Mouse (Mus musculus): ENCODE results near the gene Rab3gap2. TPM values are rescaled to one million over a fixed set of nuclear protein-coding genes. Genes with fewer than 3 reads are reported as not detected.
"Not testable (repeated sequence)": the region's sequence is repeated elsewhere in the genome, so short reads cannot be mapped to it uniquely, and the experiment has no call there.

Rab3gap2 gene
- total RNA-seq, 1 experiment from 2014 or later, result 50.2 TPM

DNA sequence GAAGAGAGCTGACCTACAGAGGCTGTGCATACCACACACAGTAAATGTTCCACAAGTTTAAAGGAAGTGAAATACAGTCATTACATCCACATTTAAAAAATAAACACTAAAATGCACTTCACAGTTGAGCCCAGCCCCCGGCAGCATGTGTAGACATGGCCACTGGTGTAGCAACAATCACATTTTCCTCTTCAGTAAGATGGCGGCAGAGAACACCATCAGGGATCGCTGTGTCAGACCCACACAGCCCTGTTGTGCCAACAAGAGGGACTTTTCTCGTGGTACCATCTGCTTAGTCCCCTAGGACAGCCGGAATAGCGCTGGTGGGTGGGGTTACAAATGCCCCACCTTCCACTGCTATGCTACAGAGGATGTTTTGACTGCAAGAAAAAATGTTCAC is 98.9 kb downstream of the Rab3gap2 start:
- ATAC-seq (replicated peaks in 1 of 2; ENCODE audit: insufficient read depth in 1 of 2, low FRiP score in 2 of 2, low TSS enrichment in 1 of 2, low read depth in 1 of 2, poor library complexity in 2 of 2, severe bottlenecking in 2 of 2), result no peak

DNA sequence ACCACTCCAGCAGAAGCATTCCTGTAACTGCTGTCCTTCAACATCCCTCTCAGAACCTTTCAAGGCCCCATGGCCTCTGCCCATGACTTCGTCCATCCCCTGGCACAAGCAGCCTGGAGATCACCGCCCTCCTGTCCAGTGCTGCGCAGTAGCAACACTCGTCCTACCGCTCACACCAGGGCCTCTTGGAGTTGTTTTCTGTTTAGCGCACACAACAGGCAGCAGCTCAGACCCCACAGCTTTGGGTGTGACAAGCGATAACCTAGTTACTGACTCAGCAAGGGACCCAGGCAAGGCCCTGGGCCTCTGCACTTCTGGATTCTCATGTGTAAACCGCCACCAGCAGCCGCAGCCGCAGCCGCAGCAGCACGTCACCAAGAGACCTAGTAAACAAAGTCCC is 102.9 kb downstream of the Rab3gap2 start:
- no peak for ATAC-seq (replicated peaks in 1 of 2; ENCODE audit: insufficient read depth in 1 of 2, low FRiP score in 2 of 2, low TSS enrichment in 1 of 2, low read depth in 1 of 2, poor library complexity in 2 of 2, severe bottlenecking in 2 of 2)

DNA sequence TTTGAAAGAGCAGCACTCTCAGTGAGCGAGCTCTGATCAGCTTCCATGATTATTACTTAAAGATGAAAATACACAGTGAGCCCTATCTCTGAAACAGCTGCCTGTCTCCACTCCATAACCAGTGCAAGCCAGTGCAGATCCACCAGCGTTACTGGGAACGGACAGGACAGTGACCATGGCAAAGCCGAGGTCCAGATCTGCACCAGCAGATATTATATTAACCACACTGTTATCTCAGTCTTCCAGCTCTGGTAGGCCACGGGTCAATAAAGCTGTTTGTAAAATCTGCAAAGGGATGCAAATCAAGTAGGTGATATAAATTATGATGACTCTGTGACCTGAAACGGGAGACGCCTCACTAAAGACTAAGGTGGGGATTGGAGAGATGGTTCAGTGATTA is 103.7 kb downstream of the Rab3gap2 start:
- ATAC-seq (replicated peaks in 1 of 2; ENCODE audit: insufficient read depth in 1 of 2, low FRiP score in 2 of 2, low TSS enrichment in 1 of 2, low read depth in 1 of 2, poor library complexity in 2 of 2, severe bottlenecking in 2 of 2), result no peak

DNA sequence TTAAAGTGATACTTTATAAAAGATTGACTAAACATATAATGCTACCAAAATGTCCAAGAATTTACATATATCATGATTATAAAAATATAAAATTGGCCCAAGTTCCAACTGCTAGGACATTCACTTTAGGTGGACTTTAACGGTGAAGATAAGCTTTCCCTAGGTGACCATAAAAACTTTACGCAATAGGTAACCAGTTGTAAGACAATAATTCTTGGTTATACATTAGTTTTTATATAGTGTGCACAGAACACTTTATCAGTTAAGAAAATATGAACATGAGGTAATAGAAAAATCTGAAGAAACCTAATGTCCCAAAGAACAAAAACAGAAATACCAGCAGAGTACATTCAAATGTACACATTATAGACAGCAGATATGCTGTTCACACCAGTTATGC is 104.4 kb downstream of the Rab3gap2 start:
- ATAC-seq (replicated peaks in 1 of 2; ENCODE audit: insufficient read depth in 1 of 2, low FRiP score in 2 of 2, low TSS enrichment in 1 of 2, low read depth in 1 of 2, poor library complexity in 2 of 2, severe bottlenecking in 2 of 2), result no peak

DNA sequence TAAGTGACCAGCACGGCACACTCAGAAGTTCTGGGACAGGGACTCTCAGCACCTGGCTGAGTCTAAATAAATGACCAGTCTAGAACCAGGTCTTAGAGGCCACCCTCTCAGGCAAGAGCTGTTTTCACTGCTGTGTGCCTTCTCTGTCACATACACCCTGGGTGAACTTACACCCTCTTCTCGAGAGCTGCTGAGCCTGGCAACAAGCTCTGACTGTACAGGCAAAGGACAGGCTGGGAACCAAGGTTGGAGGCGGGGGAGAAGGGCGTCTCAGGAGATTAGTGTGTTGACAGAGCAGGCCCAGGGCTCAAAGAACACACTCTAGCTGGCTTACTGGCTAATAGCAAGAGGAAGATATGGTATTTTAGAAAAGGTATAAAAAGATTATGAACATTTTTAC is 105.0 kb downstream of the Rab3gap2 start:
- ATAC-seq (replicated peaks in 1 of 2; ENCODE audit: insufficient read depth in 1 of 2, low FRiP score in 2 of 2, low TSS enrichment in 1 of 2, low read depth in 1 of 2, poor library complexity in 2 of 2, severe bottlenecking in 2 of 2), result no peak

DNA sequence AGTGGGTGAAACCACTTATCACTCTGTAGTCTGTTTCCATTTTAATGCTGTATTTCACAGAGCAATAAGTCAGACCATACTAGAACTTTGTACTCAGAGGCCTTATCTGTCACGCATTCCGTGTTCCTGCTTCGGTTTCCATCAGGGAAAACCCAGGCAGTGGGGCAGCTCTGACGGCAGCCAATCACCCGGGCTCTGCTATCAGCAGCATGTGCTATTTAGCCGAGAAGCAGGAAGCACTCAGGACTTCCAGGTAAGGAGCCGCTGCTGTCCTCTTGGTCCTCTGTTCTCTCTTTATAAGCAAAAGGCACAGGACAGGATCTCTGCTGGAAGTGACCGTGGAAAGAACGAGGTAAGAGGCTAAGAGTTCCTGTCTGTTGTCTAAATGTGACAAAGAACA is 108.0 kb downstream of the Rab3gap2 start:
- ATAC-seq (replicated peaks in 1 of 2; ENCODE audit: insufficient read depth in 1 of 2, low FRiP score in 2 of 2, low TSS enrichment in 1 of 2, low read depth in 1 of 2, poor library complexity in 2 of 2, severe bottlenecking in 2 of 2), result no peak

DNA sequence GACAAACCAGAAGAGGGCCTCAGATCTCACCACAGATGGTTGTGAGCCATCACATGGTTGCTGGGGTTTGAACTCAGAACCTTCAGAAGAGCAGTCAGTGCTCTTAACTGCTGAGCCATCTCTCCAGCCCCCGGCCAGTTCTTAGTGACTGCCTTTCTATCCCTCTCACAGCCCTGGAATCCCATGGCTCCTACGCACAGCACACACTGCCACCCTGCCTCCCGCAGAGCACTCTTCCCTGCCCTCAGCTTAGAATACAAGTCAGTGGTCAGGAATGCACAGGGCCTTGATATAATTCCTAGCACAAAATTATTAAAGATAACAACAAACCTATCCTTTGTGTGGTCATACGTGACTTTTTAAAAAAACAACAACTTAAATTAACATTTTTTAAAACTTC is 110.6 kb downstream of the Rab3gap2 start:
- ATAC-seq (replicated peaks in 1 of 2; ENCODE audit: insufficient read depth in 1 of 2, low FRiP score in 2 of 2, low TSS enrichment in 1 of 2, low read depth in 1 of 2, poor library complexity in 2 of 2, severe bottlenecking in 2 of 2), result no peak

DNA sequence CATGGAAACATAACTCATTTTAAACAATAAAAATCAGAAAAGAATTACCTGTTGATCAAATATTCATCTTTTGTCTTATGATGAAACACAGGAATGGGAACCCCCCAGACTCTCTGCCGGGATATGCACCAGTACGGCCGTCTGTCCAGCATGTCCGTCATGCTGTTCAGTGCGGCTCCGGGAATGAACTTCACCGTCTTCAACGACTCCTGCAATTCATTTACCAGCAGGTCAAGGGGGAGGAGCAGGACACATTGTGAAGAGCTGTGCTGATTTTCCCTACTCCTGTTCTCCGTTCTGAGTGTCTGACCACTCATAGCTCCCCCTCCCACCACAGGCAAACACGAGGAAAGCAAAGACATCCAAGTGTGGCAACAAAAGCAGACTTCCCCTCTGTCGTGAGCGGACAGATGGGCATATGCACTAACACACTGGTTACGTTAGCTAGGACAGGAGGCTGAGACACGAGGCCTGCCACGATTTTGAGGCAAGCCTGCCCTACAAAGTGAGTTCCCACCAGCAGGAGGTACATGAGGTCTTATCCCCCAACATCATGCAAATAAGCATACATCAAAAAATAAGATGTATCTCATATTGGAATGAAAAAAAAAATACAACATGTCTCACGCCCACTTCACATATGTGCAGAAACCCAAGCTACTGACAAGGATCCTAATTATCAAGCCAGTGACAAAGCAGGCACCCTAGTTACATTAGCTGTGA is 112.1 kb downstream of the Rab3gap2 start:
- ATAC-seq (replicated peaks in 1 of 2; ENCODE audit: insufficient read depth in 1 of 2, low FRiP score in 2 of 2, low TSS enrichment in 1 of 2, low read depth in 1 of 2, poor library complexity in 2 of 2, severe bottlenecking in 2 of 2), result no peak

DNA sequence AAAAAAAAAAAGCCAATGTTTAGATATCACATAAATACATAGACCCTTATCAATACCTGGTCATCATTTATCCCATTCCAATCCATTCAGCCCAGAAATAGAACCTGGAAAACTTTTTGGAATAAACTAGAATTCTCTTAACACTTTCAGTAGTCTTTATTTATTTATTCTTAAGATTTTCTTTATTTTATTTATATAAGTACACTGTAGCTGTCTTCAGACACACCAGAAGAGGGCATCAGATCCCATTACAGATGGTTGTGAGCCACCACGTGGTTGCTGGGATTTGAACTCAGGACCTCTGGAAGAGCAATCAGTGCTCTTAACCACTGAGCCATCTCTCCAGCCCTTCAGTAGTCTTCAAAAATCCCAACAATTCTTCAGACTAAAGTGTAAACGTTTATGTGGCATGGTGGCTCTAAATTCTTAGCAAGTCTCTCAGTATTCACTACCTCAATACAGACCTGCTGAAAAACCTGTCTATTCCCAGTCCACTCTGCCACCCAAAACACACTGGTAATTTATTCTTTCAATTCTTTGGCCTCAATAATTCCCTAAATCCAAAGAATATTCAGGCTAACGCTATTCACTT is 123.9 kb downstream of the Rab3gap2 start:
- ATAC-seq (replicated peaks in 1 of 2; ENCODE audit: insufficient read depth in 1 of 2, low FRiP score in 2 of 2, low TSS enrichment in 1 of 2, low read depth in 1 of 2, poor library complexity in 2 of 2, severe bottlenecking in 2 of 2), result not testable (repeated sequence)

DNA sequence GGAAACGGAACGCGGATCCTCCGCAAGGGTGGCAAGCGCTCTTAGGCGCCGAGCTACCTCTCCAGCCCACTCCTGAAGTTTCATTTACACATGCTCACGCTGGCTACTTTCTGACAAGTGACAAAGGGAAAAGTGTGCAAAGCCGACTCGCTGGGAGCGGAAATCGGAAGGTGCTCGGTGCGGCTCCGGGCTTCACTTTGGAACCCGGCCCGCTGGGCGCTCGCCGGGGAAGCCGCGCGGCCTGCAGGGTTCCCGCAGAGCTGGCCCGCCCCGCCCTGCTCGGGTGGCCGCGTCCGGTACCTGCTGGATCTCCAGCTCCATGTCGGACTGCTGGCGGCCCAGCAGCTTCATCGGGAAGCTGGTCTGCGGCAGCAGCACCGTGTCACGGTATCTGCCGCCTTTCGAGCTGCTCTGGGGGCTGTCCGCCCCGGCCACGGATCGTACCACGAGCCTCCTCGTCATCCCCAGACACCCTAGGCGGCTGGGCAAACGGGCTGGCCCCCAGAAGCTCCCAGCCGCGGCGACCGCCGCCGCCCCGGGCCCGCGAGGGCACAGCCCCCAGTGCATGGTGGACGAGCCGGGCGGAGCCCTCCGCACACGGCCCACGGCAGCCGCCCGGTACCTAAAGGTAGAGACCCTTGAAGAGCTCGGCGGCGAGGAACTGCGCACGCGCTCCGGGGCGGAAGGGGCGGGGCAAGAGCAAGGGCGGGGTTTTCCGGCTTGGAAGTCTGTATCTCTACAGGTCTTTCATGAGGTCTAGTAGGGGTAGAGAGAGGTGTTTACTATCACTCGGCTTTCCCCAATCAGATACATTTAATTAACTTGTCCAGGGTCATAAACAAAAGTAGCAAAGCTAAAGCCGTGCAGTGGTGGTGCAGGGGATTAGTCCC is 125.0 kb downstream of the Rab3gap2 start, which contains the start of gene Iars2:
Gene Iars2, minus strand, starts transcription at position 676 of the 890 bp plus-strand sequence.
- peak; percentile 78 to 81 for ATAC-seq (replicated peaks in 1 of 2; ENCODE audit: insufficient read depth in 1 of 2, low FRiP score in 2 of 2, low TSS enrichment in 1 of 2, low read depth in 1 of 2, poor library complexity in 2 of 2, severe bottlenecking in 2 of 2)

DNA sequence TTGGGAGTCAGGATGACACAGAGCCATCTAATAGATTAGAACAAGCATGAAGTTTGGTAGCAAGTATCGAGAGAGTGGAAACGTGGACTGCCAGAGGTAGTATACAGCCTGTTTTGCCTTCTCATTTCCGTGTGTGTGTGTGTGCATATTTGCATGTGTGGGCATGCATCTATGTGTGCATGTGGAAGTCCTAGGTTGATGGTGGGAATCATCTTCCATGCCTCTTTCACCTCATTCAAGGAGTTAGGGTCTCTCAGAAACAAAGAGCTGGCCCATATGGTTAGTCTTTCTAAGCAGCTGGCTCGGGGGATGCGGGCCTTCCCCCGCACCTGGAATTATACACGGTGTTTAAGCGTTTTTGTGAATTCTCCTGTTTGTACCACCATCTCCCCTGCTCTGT is 125.9 kb downstream of the Rab3gap2 start:
- ATAC-seq (replicated peaks in 1 of 2; ENCODE audit: insufficient read depth in 1 of 2, low FRiP score in 2 of 2, low TSS enrichment in 1 of 2, low read depth in 1 of 2, poor library complexity in 2 of 2, severe bottlenecking in 2 of 2), result no peak

DNA sequence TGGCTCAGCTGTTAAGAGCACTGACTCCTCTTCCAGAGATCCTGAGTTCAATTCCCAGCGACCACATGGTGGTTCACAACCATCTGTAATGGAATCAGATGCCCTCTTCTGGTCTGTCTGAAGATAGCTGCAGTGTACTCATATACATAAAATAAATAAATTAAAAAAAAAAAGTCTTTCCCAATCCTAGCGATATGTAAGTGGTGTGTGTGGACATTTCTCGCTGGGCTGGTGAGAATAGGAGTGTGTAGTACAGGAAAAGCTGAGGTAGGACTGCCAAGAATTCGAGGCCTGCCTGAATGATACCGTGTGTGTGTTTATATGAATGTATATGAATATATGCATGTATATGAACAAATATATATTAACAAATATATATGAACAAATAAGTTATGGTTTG is 127.4 kb downstream of the Rab3gap2 start:
- no peak for ATAC-seq (replicated peaks in 1 of 2; ENCODE audit: insufficient read depth in 1 of 2, low FRiP score in 2 of 2, low TSS enrichment in 1 of 2, low read depth in 1 of 2, poor library complexity in 2 of 2, severe bottlenecking in 2 of 2)

DNA sequence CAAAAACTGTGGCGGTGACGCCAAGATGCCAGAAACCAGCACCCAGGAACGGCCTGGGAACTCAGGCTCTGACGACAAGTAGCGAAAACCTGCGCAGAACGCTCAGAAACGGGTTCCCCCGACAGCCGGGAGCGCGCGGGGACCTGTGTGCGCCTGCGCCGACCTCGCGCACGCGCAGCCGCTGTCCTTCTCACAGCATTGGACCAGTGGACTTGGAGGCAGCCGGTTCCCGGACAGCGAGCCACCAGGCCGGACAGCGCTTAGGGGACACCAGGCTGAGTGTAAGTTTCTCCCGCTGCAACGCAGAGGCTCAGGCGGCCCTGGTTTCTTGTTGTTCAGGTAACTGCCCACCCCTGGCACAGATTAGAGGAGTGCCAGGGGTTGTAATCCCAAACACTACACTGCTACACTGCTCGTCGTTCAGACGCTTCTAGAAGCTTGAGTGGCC is 128.1 kb downstream of the Rab3gap2 start, which contains the start of gene Bpnt1:
Gene Bpnt1, plus strand, starts transcription at position 167 of the 448 bp plus-strand sequence.
- ATAC-seq (replicated peaks in 1 of 2; ENCODE audit: insufficient read depth in 1 of 2, low FRiP score in 2 of 2, low TSS enrichment in 1 of 2, low read depth in 1 of 2, poor library complexity in 2 of 2, severe bottlenecking in 2 of 2), result peak; percentile 80

DNA sequence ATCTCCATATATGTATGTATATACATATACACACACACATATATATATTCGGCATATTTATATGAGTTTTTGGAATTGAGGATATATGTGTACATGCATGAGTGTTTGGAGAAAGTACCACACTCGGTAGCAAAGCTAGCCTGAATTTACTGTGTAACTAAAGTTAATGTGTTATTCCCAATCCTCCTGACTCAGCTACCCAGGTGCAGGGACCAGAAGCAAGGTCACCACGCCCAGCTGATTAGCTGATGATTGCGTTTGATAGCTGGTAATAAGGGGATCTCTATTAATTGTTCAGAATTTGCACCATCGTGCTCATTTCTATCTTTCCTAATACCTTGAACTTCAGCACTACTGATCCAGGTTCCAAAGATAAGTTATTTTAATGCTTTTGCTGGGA is 129.7 kb downstream of the Rab3gap2 start:
- ATAC-seq (replicated peaks in 1 of 2; ENCODE audit: insufficient read depth in 1 of 2, low FRiP score in 2 of 2, low TSS enrichment in 1 of 2, low read depth in 1 of 2, poor library complexity in 2 of 2, severe bottlenecking in 2 of 2), result no peak

DNA sequence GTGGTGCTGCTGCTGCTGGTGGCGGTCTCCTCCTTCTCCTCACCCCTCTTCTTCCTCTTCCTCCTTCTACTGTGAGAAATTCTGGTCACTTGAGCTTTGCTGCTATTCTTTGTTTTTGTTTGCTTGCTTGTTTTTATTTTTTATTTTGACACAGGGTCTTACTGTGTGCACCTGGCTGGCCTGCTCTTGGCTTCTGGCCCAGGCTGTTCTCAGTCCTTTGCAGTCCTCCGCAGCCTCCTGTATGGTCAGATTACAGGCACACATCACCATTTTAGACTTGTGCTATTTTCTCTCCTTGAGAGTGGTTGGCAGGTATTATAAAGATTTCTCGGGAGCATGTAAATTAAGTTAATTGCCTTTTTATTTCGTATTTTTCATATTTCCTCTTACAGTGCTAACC is 130.2 kb downstream of the Rab3gap2 start:
- no peak for ATAC-seq (replicated peaks in 1 of 2; ENCODE audit: insufficient read depth in 1 of 2, low FRiP score in 2 of 2, low TSS enrichment in 1 of 2, low read depth in 1 of 2, poor library complexity in 2 of 2, severe bottlenecking in 2 of 2)

DNA sequence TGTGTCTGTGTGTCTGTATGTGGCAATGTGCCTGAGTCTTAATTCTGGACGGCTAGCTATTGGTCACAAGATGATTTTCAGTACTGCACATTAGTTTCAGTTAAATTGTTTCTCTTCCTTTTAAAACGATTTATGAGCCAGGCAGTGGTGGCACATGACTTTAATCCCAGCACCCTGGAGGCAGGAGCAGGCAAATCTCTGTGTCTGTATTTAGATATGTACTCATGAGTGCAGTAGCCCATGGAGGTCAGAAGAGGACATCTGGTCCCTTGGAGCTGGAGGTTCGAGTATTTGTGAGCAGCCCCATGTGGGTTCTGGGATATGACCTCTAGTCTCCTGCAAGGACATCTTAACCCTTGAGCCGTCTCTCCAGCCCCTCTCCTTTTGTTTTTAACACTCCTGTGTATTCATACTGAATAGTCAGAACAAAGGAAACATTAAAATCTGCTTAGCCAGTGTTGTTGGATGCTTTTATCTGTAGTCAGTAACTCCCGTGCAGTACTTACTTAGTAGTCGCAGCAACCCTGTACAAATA is 131.4 kb downstream of the Rab3gap2 start:
- no peak for ATAC-seq (replicated peaks in 1 of 2; ENCODE audit: insufficient read depth in 1 of 2, low FRiP score in 2 of 2, low TSS enrichment in 1 of 2, low read depth in 1 of 2, poor library complexity in 2 of 2, severe bottlenecking in 2 of 2)

All from hematopoietic stem cell, adult 5-6 weeks (primary cell).